Mouse (Mus musculus) erythroblast, embryonic 14.5 days (primary cell): Measurements from ENCODE around the gene Rassf6. TPM values are rescaled to one million over a fixed set of nuclear protein-coding genes. Genes with fewer than 3 reads are reported as not detected.

Experiments
- H3K27me3 ChIP-seq: 2 replicates; pipeline ENCODE4 v1.6.1; 2012; ENCODE audit warnings: inconsistent platforms; ENCODE audit not compliant: control insufficient read depth
- H3K36me3 ChIP-seq: 2 replicates; pipeline ENCODE4 v1.6.1; 2012; ENCODE audit warnings: mild to moderate bottlenecking, inconsistent platforms; ENCODE audit not compliant: control insufficient read depth
- H3K4me1 ChIP-seq: 2 replicates; pipeline ENCODE4 v1.6.1; 2012; ENCODE audit warnings: inconsistent platforms; ENCODE audit not compliant: control insufficient read depth
- H3K4me3 ChIP-seq: replicated peaks from 2 replicates; pipeline ENCODE3; 2012; ENCODE audit warnings: moderate library complexity, mild to moderate bottlenecking, inconsistent platforms
- H3K9me3 ChIP-seq: 2 replicates; pipeline ENCODE4 v1.6.1; 2012; ENCODE audit warnings: low read length, inconsistent platforms, mixed read lengths; ENCODE audit not compliant: control insufficient read depth
- GATA1 ChIP-seq: IDR thresholded peaks from 2 replicates; pipeline ENCODE4 v1.6.1; 2012; ENCODE audit warnings: low read length, inconsistent platforms, mixed read lengths
- TAL1 ChIP-seq: IDR thresholded peaks from 3 replicates; pipeline ENCODE4 v1.6.1; 2012; ENCODE audit warnings: low read length, inconsistent platforms, mixed read lengths
- polyA plus RNA-seq: library from polyadenylated mRNA; stranded (reverse); fragments of >175 nt; gene quantifications from 2 replicates; pipeline ENCODE4 v1.2.3, GENCODE M21; 2012

Gene Rassf6
- polyA plus RNA-seq, 1 experiment, result not detected

- Histone ChIP-seq H3K4me3 (no peak overlapping the region), H3K36me3 (no peaks in the 10 kb centered on the region), H3K4me1 (no peaks in the 10 kb centered on the region), H3K9me3 (no peaks in the 10 kb centered on the region), H3K27me3 (no peaks in the 10 kb centered on the region)
- TF ChIP-seq TAL1 (no peak), GATA1 (no peak)
These were observed 52.4 kb downstream of the Rassf6 start for GRCm38 (mm10) chr5:90588104-90588503.

GRCm38 (mm10) chr5:90586511-90586910 is 53.9 kb downstream of the Rassf6 start:
- Histone ChIP-seq H3K4me1 (no peaks in the 10 kb centered on the region), H3K9me3 (no peaks in the 10 kb centered on the region), H3K36me3 (no peaks in the 10 kb centered on the region), H3K27me3 (no peaks in the 10 kb centered on the region), H3K4me3 (no peak overlapping the region)
- TF ChIP-seq GATA1, result no peak
- TF ChIP-seq TAL1, result no peak

- no peak overlapping the region for H3K4me3 ChIP-seq
- H3K9me3 ChIP-seq, result peaks cover 2% of the 10 kb centered on the region; the same call in 1 of the 2 replicates
- H3K36me3 ChIP-seq, result no peaks in the 10 kb centered on the region
- no peaks in the 10 kb centered on the region for H3K27me3 ChIP-seq
- TF ChIP-seq GATA1 (no peak), TAL1 (no peak)
- no peaks in the 10 kb centered on the region for H3K4me1 ChIP-seq
These were observed 55.7 kb downstream of the Rassf6 start for GRCm38 (mm10) chr5:90584799-90585198.

GRCm38 (mm10) chr5:90582179-90582578 is 58.3 kb downstream of the Rassf6 start:
- H3K4me3 ChIP-seq, result no peak overlapping the region
- H3K36me3 ChIP-seq, result no peaks in the 10 kb centered on the region
- no peaks in the 10 kb centered on the region for H3K27me3 ChIP-seq
- TF ChIP-seq TAL1, result no peak
- TF ChIP-seq GATA1, result no peak
- no peaks in the 10 kb centered on the region for H3K4me1 ChIP-seq
- peaks cover 2% of the 10 kb centered on the region; the same call in 1 of the 2 replicates for H3K9me3 ChIP-seq

- Histone ChIP-seq H3K4me3 (no peak overlapping the region), H3K27me3 (no peaks in the 10 kb centered on the region), H3K36me3 (no peaks in the 10 kb centered on the region), H3K9me3 (peaks cover 2% of the 10 kb centered on the region; the same call in 1 of the 2 replicates), H3K4me1 (no peaks in the 10 kb centered on the region)
- TF ChIP-seq TAL1, result no peak
- TF ChIP-seq GATA1, result no peak
These were observed 60.9 kb downstream of the Rassf6 start for GRCm38 (mm10) chr5:90579556-90579955.

GRCm38 (mm10) chr5:90577751-90578150 is 62.7 kb downstream of the Rassf6 start:
- Histone ChIP-seq H3K4me1 (no peaks in the 10 kb centered on the region), H3K4me3 (no peak overlapping the region), H3K36me3 (no peaks in the 10 kb centered on the region), H3K27me3 (no peaks in the 10 kb centered on the region), H3K9me3 (peaks cover 2% of the 10 kb centered on the region; the same call in 1 of the 2 replicates)
- TF ChIP-seq GATA1 (no peak), TAL1 (no peak)

GRCm38 (mm10) chr5:90571216-90571615 is 69.2 kb downstream of the Rassf6 start:
- H3K27me3 ChIP-seq, result no peaks in the 10 kb centered on the region
- H3K9me3 ChIP-seq, result no peaks in the 10 kb centered on the region
- no peak overlapping the region for H3K4me3 ChIP-seq
- no peaks in the 10 kb centered on the region for H3K36me3 ChIP-seq
- TF ChIP-seq TAL1 (no peak), GATA1 (no peak)
- H3K4me1 ChIP-seq, result no peaks in the 10 kb centered on the region

GRCm38 (mm10) chr5:90568338-90568737 is 72.1 kb downstream of the Rassf6 start:
- no peaks in the 10 kb centered on the region for H3K9me3 ChIP-seq
- TF ChIP-seq GATA1 (no peak), TAL1 (no peak)
- no peaks in the 10 kb centered on the region for H3K4me1 ChIP-seq
- no peak overlapping the region for H3K4me3 ChIP-seq
- H3K36me3 ChIP-seq, result no peaks in the 10 kb centered on the region
- no peaks in the 10 kb centered on the region for H3K27me3 ChIP-seq

GRCm38 (mm10) chr5:90567788-90568187 is 72.7 kb downstream of the Rassf6 start:
- H3K27me3 ChIP-seq, result no peaks in the 10 kb centered on the region
- H3K4me1 ChIP-seq, result no peaks in the 10 kb centered on the region
- H3K36me3 ChIP-seq, result no peaks in the 10 kb centered on the region
- no peak for TF ChIP-seq TAL1
- no peak for TF ChIP-seq GATA1
- no peaks in the 10 kb centered on the region for H3K9me3 ChIP-seq
- no peak overlapping the region for H3K4me3 ChIP-seq

GRCm38 (mm10) chr5:90565205-90565604 is 75.3 kb downstream of the Rassf6 start:
- Histone ChIP-seq H3K4me3 (no peak overlapping the region), H3K27me3 (no peaks in the 10 kb centered on the region), H3K36me3 (no peaks in the 10 kb centered on the region), H3K4me1 (no peaks in the 10 kb centered on the region), H3K9me3 (no peaks in the 10 kb centered on the region; the same call in 1 of the 2 replicates)
- TF ChIP-seq TAL1 (no peak), GATA1 (no peak)
